Mouse (Mus musculus) liver, embryonic 14.5 days (tissue): ENCODE data around the gene Rbm47.

Source experiments
- CTCF ChIP-seq: IDR thresholded peaks from 2 replicates; pipeline ENCODE4 v1.5.1; 2016; ENCODE audit warnings: antibody characterized with exemption, low read depth, control low read depth
- EP300 ChIP-seq: IDR thresholded peaks from 2 replicates; pipeline ENCODE4 v1.6.1; 2016; ENCODE audit warnings: antibody characterized with exemption, low read depth

- TF ChIP-seq CTCF (no peak), EP300 (no peak)
These were observed 19.4 kb downstream of the Rbm47 start for GRCm38 (mm10) chr5:66153486-66153885.
